Mouse (Mus musculus): ENCODE data around the gene Gnptab.

The Gnptab gene

DNA sequence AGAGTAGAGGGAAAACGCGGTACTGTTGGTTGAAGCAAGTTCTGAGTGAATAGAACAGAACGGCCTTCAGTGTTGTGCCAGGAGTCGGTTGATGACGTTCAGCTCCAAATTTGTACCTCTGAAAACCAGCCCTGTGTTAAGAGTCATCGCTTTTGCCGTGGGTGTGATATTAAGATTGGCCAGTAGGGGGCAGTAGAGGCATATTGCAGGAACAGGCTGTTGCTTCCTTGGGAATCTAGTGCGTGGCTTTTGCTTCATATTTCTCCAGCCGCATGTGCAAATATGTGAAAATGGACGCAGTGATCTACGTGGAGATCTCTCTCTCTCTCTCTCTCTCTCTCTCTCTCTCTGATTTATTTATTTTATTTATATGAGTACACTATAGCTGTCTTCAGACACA, 2.2 kb upstream of the Gnptab start:
- peak; percentile 84 for DNase-seq (ENCODE audit: extremely low spot score)

DNA sequence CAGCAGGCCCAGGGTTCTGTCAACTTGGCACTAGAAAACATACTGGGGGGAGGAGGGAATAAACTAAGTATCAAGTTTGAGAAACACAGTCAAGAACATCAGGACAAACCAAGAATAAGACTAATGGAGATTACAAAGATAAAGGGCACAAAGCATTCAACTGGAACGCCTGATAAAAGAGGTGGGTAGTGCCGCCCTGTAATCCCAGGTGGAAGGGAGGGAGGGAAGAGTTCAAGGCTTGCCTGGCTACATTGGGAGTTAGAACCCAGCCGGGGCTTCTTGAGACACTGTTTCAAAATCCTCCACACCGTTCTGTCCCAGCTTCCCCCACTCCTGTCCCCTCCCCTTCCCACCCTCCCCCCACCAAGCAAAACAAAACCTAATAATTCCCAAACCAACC, 1.3 kb upstream of the Gnptab start:
- DNase-seq (ENCODE audit: extremely low spot score): no peak

DNA sequence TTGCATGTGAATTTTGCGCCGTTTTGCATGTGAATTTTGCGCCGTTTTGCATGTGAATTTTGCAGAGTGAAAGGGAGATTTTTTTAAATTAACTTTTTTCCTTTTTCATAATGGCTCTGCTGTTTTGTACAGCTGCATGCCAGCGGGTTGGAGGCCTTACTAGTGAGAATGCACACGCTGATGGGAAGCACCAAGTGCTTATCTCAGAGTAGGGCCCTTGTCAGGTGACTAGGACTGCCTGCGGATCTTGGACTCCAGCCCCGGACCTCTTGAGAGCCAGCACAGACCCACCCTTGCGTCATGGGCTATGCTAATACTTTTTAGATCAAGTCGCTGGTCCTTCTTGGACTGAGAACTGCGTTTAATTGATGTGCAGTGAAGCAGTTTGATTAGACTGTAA, 1.1 kb downstream of the Gnptab start:
- DNase-seq (ENCODE audit: extremely low spot score): no peak

DNA sequence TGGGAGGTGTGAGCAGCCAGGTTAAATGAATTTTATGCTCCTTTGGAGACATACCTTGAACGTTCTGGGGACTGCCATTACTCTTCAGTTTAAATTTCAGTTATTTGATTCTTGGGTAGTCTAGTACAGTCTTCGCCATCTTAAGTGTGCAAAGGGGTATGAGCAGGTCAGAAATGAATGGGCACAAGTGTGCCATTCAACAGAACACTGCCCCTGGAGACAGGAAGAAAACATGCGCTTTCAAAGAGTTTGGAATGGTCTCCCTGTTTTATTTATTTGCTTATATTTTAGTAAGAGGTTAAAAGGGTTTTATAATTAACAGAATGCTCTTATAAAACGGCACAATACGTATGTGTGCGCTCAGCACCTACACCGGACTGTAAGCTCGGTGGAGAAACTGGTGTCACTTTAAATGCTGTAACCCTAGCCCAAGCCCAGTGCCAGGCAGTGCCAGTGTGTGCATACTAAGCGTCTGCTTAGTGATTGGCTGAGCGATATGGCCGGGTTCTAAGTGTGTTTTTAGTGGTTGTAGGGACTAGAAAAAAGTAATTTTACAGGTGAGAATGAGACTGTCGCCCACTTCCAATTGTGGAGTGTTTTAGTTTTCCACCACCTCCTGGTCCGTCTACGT, 1.6 kb downstream of the Gnptab start:
- DNase-seq (ENCODE audit: extremely low spot score): no peak

DNA sequence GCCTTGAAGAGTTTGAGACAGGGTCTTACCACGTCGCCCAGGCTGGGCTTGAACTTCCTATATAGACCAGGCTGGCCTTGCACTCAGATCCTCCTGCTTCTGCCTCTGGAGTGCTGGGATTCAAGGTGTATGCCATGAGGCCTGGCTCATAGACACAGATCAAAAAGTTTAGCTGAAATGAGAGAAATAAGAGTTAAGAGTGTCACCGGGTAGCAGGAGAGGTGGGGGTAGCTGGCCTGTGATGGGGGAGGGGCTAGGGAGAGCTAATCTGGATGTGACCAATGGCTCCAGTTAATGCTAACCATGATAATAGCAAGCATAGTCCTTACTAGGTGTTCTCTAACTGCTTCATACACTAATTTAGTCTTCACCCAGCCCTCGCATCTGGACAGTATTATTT, 2.4 kb downstream of the Gnptab start:
- DNase-seq (ENCODE audit: extremely low spot score): no peak

DNA sequence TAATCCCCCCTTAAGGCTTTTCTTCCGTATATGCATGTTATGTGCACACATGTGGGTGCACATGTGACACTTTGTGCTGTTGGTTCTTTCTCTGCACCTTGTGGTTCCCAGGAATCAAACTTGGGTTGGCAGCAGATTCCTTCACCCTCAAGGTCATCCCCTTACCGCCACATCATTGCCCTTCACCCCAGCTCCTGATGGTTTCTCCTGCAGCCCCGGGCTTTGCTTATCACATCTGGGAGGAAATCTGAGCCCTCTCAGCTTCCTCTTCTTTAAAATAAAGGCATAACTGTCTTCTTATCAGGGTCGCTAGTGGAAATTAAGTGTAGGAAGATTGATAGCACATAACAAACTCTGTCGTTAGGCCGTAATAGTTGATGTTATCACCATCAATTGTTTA, 3.1 kb downstream of the Gnptab start:
- DNase-seq (ENCODE audit: extremely low spot score): no peak

DNA sequence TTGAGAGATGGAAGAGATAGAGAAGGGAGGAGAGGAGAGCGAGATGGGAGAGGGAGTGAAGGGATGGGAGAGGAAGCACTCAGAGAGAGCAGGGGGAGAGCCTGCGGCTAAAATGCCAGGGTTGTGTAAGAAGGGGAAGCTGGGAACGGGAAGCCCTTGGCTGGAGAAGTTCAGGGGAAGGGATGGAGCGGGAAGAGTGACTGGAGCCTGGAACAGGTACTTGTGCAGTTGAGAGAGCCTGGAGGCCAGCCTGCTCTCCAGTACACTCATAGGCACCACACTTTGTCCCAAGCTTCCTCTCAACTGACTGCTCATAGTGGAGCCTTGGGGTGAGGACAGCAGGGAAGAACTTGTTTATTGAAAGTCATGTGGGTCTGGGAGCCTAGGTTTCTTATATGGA, 4.5 kb downstream of the Gnptab start:
- DNase-seq (ENCODE audit: extremely low spot score): no peak

DNA sequence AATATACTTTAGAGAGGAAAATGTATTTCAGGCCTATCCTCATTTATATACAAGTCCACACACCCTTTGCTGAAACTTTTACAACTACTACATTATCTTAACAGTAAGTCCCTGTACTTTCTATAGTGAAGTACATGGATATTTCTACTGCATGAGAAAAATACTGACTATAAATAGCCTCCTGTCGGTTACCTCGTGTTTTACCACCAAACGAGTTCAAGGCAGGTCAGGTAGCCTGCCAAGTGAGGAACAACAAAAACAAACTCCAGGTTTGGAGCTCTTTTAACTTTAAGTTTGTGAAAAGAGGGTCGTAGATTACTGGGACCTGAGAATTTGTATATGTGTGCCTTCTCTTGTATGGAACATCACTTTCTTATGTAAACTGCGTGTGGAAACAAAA, 5.1 kb downstream of the Gnptab start:
- DNase-seq (ENCODE audit: extremely low spot score): no peak

DNA sequence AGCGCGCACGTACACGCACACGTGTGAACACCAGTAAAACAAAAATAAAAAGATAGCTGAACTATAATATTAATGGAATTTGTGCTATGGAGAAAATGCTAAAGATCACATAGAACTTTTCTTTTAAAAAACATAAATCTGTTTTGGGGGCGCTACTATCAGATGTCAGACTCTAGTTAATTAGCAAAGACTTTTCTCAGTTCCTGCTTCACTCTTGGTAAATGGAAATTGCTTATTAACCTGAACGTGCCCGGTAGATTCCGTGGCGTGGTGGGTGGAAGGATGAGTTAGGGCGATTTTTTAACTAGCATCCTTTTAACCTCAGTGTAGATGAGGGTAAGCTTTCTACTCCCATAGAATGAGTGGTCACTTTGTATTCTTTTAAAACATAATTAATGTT, 6.4 kb downstream of the Gnptab start:
- DNase-seq (ENCODE audit: extremely low spot score): no peak

DNA sequence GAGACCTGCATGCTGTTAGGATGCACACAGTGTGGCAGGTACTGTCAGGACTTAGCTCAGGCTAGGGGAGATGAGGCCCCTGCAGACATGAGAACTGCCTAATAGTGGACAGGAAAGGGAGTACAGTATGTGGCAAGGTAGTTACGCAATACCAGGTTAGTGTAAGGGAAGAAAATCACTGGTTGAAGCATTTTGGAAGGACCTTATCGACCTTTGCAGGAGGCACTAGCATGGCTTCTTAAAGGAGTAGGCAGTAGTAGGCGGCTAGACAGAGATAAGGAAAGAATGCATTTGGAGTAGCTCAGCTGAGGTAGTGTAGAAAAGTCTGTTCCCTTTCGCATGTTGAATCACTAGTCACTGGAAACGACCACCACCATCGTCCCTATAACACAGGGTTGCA, 6.8 kb downstream of the Gnptab start:
- no peak for DNase-seq (ENCODE audit: extremely low spot score)

DNA sequence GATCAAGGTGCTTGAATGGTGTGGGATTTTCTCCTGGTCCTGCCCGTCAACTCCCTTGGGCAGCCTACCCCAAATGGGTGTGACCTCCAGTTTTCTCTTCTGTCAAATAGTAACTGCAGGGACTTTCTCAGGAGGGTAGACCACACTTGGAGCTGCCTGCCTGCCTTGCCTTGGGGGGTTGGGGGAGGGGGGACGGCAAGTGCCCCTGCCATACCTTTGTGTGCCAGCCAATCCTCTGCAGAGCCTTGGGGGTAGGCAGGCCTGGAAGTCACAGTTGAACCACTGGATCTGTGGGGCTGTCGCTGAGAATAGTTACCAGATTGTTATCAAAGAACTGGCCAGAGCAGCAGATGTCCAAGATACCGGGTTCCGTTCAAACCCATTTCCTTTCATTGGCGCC, 7.3 kb downstream of the Gnptab start:
- DNase-seq (ENCODE audit: extremely low spot score): no peak

DNA sequence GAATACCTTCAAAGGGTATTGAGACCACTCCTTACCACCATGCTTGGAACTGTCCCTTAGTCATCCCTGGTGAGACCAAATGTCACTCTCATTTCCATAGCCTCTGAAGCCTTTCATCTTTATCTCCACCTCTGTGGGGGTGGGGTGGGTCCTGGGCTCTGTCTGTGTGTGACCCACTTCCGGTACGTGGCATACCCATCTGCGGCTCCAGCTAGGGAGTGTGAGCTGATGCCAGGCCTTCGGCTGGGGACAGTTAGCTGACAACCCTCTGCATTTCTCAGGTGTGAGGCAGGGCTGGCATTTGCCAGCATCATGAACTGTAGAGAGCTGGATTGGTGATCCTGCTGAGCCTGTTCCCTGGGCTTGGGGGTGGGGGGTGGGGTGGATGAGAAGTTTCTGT, 10.6 kb downstream of the Gnptab start:
- no peak for DNase-seq (ENCODE audit: extremely low spot score)

DNA sequence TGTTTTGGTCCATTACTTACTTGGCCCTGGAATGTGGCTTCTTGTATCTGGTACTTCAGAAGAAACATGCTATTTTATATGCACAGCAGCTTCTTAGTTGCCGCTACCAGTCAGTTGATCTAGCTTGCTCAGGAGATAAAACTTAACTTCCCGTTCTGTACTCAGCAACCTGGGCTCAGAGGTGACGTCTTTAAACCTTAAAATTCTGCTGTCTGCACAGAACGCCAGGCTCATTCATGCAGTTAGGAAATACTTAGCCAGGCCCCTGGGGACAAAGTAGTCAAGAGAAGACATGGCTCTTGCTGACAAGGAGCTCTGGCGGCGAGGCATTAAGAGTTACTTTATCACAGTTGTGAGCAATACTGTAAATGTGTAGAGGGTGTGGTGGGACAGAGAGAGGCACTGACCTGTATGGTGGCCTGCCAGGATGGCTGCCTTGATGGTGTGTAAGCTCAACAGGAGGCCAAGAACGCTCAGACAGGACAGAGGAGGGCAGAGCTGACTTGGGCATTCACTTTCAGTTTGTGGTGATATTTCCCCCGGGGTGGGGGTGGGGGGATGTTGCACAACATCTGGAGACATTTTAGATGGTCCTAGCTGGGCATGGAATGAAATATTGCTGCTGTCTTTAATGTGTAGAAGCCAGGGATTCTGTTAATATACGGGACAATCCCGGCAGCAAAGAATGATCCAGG, 11.3 kb downstream of the Gnptab start:
- DNase-seq (ENCODE audit: extremely low spot score): no peak

DNA sequence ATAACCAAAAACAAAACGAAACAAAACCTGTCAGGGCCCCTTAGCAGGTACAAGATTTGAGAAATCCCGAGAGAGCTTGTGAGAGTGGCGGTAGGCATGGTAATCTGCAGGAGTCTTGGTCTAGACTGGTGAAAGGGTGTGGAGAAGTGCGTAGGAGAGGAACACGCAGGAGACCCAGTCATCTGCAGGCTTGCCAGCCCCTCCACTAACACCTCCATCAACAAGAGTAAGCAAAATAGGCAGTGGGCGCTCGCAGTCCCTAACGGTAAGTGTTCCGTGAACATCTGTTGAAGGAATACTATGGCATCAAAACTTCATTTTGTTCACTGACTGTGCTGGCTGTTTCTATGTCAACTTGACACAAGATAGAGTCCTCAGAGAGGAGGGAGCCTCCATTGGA, 12.6 kb downstream of the Gnptab start:
- no peak for DNase-seq (ENCODE audit: extremely low spot score)

DNA sequence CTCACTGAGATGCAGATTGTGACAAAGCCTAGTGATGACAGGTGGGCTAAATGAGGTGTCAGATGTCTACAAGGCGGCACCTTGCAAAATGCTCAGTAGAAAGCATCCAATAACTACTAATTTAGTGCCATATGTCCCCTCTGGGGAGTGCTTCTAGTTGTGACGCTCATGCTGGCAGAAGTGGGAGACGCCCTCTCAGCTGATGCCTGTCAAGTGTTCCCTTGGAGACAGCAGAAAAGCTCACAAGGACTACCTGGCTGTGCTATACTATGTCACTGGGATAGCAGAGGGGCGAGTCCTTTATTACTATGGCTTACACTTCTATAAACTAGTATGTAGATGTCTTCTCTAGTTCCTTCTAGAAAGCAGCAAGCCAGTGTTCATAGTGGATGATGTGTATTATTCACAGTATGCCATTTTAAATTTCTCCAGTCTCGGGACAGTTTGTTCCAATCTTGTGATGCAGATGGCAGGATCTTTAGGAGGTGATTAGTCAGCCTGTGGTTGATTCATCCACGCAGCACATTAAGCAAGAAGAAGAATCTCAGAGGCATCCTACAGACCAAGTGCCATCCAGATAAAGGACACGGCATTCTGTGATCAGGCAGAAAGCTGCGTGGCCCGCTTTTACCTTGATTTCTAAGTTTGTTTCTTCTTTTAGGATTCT, 13.4 kb downstream of the Gnptab start:
- no peak for DNase-seq (ENCODE audit: extremely low spot score)

DNA sequence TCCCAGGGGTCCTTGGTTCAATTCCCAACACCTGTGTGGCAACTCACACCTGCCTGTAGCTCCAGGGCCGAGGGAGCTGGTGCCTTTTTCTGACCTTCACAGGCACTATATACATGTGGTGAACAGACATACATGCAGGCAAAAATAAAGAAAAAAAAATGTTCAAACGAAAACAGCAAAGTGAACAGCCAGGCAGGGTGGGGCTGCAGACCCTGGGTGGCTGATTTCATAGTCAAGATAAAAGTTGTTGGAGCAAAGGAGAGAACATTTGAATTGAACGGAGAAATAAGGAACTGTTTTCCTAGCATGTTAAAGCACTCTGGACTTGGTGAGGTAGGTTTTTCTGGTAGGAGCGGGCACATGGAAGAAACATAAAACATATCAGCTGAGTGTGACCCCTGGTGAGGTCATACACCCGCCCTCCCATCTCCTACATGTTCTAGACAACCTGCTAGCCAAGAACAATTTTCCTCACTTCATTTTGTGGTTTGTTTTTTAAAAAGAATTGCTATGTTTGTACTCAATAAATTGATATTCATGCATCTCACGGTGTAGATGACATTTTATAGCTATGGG, 19.8 kb downstream of the Gnptab start:
- no peak for DNase-seq (ENCODE audit: extremely low spot score)

DNA sequence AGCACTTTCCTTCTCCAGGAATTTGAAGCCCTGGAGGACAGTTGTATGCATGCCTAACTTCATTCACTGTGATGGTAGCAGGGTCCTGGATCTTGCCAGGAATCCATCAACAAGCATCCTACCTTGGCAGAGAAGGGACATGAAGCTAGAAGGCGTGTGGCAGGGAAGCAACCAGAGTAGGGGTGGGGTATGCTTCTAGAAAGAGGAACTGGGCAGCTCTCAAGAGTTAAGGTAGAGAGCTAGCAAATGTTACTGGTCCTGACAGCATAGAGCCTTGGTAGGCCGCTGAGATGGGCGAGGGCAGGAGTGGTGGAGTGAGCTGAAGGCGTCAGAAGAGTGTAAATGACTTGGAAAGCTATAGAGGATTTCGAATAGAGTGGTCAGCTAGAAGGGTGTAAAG, 20.3 kb downstream of the Gnptab start:
- DNase-seq (ENCODE audit: extremely low spot score): no peak

DNA sequence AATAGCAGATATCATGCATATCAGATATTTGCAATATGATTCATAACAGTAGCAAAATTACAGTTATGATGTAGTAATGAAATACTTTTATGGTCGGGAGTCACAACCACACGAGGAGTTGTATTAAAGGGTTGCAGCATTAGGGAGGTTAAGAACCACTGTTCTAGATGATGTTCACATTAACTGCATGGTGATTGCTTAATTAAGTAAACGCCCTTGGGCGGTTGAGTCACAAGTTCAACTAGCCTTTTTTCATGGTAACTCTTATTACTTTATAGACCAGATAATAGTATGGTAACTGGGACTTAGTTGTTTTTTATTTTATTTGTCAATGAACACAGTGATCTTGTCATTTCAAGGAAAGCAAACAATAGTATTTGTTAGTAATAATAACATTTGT, 24.1 kb downstream of the Gnptab start:
- no peak for DNase-seq (ENCODE audit: extremely low spot score)

DNA sequence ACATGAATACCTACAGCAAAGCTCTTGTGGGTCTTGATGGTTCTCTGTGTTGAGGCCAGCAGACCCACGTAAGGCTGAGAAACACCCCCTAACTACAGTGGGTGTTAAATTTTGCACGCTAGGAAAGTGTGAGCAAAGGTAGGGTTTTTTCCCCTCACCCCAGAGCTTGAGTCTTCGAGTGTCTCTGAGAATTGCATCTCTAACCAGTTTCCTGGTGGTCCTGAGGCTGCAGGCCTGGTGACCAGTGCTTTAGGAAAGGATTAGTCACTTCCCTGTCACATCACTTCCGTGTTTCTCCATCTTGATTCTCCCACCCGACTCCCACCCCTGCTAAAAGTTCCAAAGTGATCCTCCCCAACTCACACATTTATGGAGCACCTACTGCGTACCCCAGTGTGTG, 25.3 kb downstream of the Gnptab start:
- DNase-seq (ENCODE audit: extremely low spot score): no peak

DNA sequence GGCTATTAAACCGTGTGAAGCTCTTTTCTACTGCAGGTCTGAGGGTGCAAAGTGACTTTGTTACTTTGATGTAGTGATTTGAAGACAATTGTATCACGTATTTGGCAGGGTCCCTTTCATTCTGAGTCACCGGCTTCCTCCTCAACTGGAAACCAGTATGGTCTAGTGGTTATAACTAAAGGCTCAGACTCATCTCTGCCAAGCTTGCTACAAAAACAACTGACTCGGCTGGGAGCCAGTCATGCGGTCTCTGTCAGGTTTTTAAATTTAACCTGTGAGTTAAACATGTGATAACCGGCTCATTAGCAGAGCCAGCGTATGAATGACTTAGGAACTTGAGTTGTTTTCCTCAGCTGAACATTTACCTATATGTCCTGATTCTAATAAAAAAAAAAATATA, 26.9 kb downstream of the Gnptab start:
- DNase-seq (ENCODE audit: extremely low spot score): no peak

DNA sequence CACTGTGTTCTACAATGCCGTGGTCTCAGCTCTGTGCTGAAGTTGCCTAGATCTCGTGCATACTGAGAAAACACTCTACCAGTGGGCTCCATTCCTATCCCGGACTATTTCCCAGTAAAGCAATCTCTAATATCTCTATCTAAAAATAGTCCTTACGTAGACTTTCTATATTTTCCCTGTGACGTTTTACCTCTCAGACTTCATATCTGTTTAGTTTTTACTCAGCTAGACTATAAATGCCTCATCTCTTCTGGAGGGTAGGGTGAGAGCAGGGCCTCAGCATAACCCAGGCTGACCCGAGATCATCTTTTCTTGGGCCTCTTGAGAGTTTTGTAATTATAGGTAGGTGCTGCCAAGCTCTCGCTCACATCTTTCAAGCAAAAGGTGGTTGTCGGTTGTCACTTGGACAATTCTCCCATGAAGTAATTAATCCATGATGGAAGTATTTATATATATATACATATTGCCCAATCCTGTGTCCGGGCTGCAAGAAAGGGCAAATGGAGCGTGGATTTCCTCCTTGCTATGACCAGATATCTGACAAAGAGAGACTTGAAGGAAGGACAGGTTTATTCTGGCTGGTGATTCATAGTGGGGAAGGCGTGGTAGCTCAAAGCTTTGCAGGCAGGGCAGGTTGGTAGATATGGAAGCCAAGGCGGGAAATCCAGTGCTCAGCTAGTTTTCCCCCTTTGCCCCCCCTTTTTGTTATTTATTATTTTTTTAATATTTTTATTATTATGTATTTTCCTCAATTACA, 29.1 kb downstream of the Gnptab start:
- DNase-seq (ENCODE audit: extremely low spot score): no peak

DNA sequence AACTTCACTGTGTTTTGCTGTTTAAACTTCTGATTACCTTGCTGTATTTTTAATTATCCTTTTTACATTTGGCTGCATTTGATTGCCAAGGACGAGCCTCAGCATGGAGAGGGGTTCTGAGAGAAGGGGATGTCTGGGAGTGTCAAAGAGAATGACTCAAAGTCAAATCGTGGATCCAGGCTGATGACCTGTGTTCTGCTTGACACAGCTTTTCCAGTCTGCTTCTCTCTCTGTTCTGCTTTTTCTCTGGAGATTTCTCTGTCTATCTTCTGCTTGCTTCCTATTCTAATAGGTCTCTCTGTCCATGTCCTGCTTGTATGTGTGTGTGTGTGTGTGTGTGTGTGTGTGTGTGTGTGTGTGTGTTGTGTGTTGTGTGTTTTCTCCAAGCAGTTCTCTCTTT, 30.8 kb downstream of the Gnptab start:
- no peak for DNase-seq (ENCODE audit: extremely low spot score)
